Mouse (Mus musculus) embryo, embryonic 11 days (tissue): Measurements from ENCODE around the gene Gm20696.

Experiments
- DNase-seq: peaks from one replicate; pipeline ENCODE4 v3.0.0-alpha.2; 2015

Gene Gm20696

GRCm38 (mm10) chr6:99621167-99621566 lies 45.4 kb downstream of the Gm20696 start:
- DNase-seq = no peak

- no peak for DNase-seq
Measured at GRCm38 (mm10) chr6:99620471-99620870, 46.1 kb downstream of the Gm20696 start.

GRCm38 (mm10) chr6:99619964-99620363 lies 46.6 kb downstream of the Gm20696 start:
- no peak for DNase-seq

- peak; percentile 48 for DNase-seq
Measured at GRCm38 (mm10) chr6:99619466-99619865, 47.1 kb downstream of the Gm20696 start.

GRCm38 (mm10) chr6:99617867-99618266 lies 48.7 kb downstream of the Gm20696 start:
- no peak for DNase-seq

- no peak for DNase-seq
Measured at GRCm38 (mm10) chr6:99617415-99617814, 49.2 kb downstream of the Gm20696 start.

GRCm38 (mm10) chr6:99615272-99615751 lies 51.3 kb downstream of the Gm20696 start:
- peak; percentile 44 for DNase-seq

- DNase-seq = peak; percentile 53
Measured at GRCm38 (mm10) chr6:99614566-99615271, 51.9 kb downstream of the Gm20696 start.

- peak; percentile 17 for DNase-seq
Measured at GRCm38 (mm10) chr6:99611866-99612265, 54.7 kb downstream of the Gm20696 start.

- DNase-seq = peak; percentile 59
Measured at GRCm38 (mm10) chr6:99610454-99611427, 55.9 kb downstream of the Gm20696 start.

- DNase-seq = no peak
Measured at GRCm38 (mm10) chr6:99606079-99606478, 60.5 kb downstream of the Gm20696 start.

GRCm38 (mm10) chr6:99604758-99605157 lies 61.8 kb downstream of the Gm20696 start:
- no peak for DNase-seq

GRCm38 (mm10) chr6:99602434-99602833 lies 64.2 kb downstream of the Gm20696 start:
- no peak for DNase-seq

- no peak for DNase-seq
Measured at GRCm38 (mm10) chr6:99600886-99601285, 65.7 kb downstream of the Gm20696 start.

- DNase-seq = peak; percentile 82
Measured at GRCm38 (mm10) chr6:99600168-99600793, 66.3 kb downstream of the Gm20696 start.

- peak; percentile 44 for DNase-seq
Measured at GRCm38 (mm10) chr6:99599651-99600050, 66.9 kb downstream of the Gm20696 start.

- peak; percentile 27 for DNase-seq
Measured at GRCm38 (mm10) chr6:99599229-99599628, 67.4 kb downstream of the Gm20696 start.

GRCm38 (mm10) chr6:99577040-99577439 lies 89.6 kb downstream of the Gm20696 start:
- no peak for DNase-seq

- DNase-seq = no peak
Measured at GRCm38 (mm10) chr6:99575633-99576032, 91.0 kb downstream of the Gm20696 start.

- DNase-seq = no peak
Measured at GRCm38 (mm10) chr6:99573343-99573742, 93.3 kb downstream of the Gm20696 start.

GRCm38 (mm10) chr6:99572071-99572470 lies 94.5 kb downstream of the Gm20696 start:
- DNase-seq = no peak

- peak; percentile 7 for DNase-seq
Measured at GRCm38 (mm10) chr6:99566921-99567320, 99.7 kb downstream of the Gm20696 start.

- DNase-seq = no peak
Measured at GRCm38 (mm10) chr6:99564766-99565165, 101.8 kb downstream of the Gm20696 start.
